Mouse (Mus musculus) spleen, adult 2 months (tissue): ENCODE data around the gene Mylk2.

ENCODE experiments used
- CTCF ChIP-seq: fragments of 200-500 bp; IDR thresholded peaks from 2 replicates; pipeline ENCODE4 v1.5.1; 2011; ENCODE audit warnings: mild to moderate bottlenecking, inconsistent platforms; ENCODE audit not compliant: insufficient read depth, insufficient read length, insufficient replicate concordance; ENCODE audit errors: extremely low read depth
- POLR2A ChIP-seq: fragments of 200-500 bp; IDR thresholded peaks from 2 replicates; pipeline ENCODE4 v1.6.1; 2011; ENCODE audit warnings: low read depth, low read length, inconsistent platforms

DNA sequence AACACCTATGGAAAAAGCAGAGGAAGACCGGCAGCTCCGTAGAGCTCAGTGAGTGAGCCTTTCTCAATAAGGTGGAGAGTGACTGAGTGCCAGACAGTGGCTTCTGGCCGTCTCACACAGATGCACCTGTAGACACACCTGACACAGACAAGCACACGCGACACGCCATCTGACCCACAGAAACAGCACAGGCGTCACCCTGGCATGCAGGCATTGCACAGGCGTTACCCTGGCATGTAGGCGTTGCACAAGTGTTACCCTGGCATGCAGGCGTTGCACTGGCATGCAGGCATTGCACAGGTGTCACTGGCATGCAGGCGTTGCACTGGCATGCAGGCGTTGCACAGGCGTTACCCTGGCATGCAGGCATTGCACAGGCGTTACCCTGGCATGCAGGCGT lies 9.9 kb upstream of the Mylk2 start:
- TF ChIP-seq CTCF (no peak), POLR2A (no peak)
